Mouse (Mus musculus): ENCODE measurements around the gene Zfp781.
"Not testable (repeated sequence)": the region's sequence is repeated elsewhere in the genome, so short reads cannot be mapped to it uniquely, and the experiment has no call there.

Zfp781 gene

DNA sequence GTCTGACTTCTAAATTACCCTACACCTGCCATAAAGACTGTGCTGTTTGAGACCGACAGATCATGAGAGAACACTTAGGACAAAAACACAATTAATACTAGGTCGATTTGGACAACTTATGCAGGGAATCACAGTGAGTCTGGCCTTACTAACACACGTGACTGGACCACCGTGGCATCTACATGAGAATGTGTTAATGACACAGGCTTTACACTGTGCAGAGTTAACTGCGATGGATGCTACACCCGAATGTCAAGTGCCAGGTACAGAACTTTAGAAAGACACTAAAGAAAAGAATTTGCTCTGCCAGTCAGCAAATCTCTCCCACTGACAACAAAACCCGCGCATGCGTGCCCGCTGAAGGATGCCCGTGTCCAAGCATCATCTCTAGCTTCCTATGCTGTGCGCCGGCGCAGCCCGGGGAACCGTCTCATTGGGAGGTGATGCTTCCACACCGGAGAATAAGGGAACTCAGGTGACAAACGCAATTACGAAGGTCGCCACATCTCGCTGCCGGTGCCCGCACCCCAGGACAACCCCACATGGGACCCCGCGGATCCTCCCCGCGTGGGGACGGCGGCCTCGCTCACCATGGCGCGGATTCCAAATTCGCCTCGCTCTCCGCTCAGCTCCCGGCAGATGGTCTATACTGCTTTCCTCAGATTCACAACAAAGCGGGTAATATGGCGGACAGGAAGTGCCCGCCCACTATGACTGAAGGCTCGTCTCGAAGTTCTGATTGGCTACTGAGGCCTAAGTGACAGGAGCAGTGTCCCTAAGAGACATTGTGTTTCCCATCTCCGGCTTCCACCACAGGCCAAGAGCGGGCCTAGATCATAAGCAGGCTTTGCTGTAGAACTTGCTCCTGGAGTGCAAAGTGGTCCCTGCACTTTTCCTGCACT is at the start of gene Zfp781:
TSS of gene Zfp781 (minus strand) at position 639 of the 902 bp plus-strand sequence.
- not testable (repeated sequence) for DNase-seq (ENCODE audit: extremely low read depth, insufficient read length, low spot score)

- not testable (repeated sequence) for DNase-seq (ENCODE audit: extremely low read depth, insufficient read length, low spot score)
These were observed 48.2 kb upstream of the Zfp781 start for GRCm38 (mm10) chr10:81978365-81979003.

GRCm38 (mm10) chr10:81930744-81931118 is 451 bp upstream of the Zfp781 start:
- not testable (repeated sequence) for DNase-seq (ENCODE audit: extremely low read depth, insufficient read length, low spot score)

DNA sequence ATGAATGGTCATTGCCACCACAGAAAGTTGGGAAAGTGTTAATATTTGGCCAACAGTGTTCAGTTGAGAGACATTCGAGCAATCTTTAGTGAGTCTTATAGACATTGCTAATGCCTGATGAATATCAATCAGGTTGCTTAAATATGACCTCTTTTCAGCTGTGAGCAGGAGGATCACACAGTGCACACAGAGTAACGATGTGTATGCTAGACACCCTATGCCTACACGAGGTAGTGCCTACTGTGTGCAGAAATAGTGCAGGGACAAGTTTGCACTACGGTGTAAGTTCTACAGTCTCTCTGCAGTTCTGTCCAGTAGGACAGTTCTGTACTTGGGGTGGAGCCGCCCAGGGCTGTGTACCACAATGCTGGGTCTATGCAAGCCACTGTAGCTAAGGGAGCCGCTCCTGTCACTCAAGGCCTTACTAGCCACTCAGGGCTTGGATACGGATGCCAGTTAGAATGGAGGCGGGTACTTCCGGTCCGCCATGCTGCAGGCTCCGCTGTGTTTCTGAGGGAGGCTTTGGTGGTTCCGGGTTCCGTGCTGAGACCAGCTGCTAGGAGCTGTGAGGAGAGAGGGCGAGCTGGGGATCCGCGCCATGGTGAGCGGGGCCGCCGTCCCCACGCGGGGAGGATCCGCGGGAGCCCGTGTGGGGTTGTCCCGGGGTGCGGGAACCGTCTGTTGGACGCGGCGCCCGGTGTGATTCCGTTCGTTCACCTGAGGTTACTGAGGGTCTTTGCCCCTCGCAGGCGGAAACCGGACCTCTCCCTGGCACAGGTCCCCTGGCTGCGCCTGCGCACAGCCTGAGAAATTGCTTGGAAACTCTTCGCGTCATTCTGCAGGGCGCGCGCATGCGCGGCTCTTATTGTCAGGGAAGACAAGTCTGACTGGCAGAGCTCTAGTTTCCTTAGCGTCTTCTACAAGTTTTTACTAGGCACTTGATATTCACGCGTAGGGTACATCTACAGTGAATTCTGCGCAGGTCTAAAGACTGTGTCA is 66.6 kb downstream of the Zfp781 start, which contains the start of gene Gm32687:
TSS of gene Gm32687 (plus strand) at position 526 of the 999 bp plus-strand sequence.
- not testable (repeated sequence) for DNase-seq (ENCODE audit: extremely low read depth, insufficient read length, low spot score)
